Mouse (Mus musculus) forebrain, embryonic 13.5 days (tissue): ENCODE measurements around the gene Vldlr. TPM values are rescaled to one million over a fixed set of nuclear protein-coding genes. Genes with fewer than 3 reads are reported as not detected.

ENCODE experiments used
- ATAC-seq: fragments of 200-750 bp; cut with Nextera tagmentation; 2 replicates; pipeline ENCODE4 v1.8.0; 2017
- H3K27ac ChIP-seq: fragments of 300-500 bp; sonication (generic); 2 replicates; pipeline ENCODE4 v1.5.1; 2015; ENCODE audit warnings: inconsistent platforms, mild to moderate bottlenecking, moderate library complexity
- H3K27me3 ChIP-seq: fragments of 300-500 bp; sonication (generic); 2 replicates; pipeline ENCODE4 v1.6.1; 2015; ENCODE audit warnings: mild to moderate bottlenecking, inconsistent platforms
- H3K36me3 ChIP-seq: fragments of 300-500 bp; sonication (generic); 2 replicates; pipeline ENCODE4 v1.6.1; 2015; ENCODE audit warnings: mild to moderate bottlenecking, inconsistent platforms; ENCODE audit not compliant: poor library complexity, severe bottlenecking
- H3K4me1 ChIP-seq: fragments of 300-500 bp; sonication (generic); 2 replicates; pipeline ENCODE4 v1.6.1; 2015; ENCODE audit warnings: inconsistent platforms
- H3K4me2 ChIP-seq: fragments of 300-500 bp; sonication (generic); 2 replicates; pipeline ENCODE4 v1.6.1; 2015; ENCODE audit warnings: inconsistent platforms, mild to moderate bottlenecking, moderate library complexity
- H3K4me3 ChIP-seq: fragments of 300-500 bp; sonication (generic); 2 replicates; pipeline ENCODE4 v1.5.1; 2015; ENCODE audit warnings: mild to moderate bottlenecking, inconsistent platforms
- H3K9ac ChIP-seq: fragments of 300-500 bp; sonication (generic); 2 replicates; pipeline ENCODE4 v1.6.1; 2015; ENCODE audit warnings: mild to moderate bottlenecking, inconsistent platforms
- H3K9me3 ChIP-seq: fragments of 300-500 bp; sonication (generic); replicated peaks from 2 replicates; pipeline ENCODE4 v1.6.1; 2016; ENCODE audit warnings: inconsistent platforms
- WGBS: fragments of 180-500 bp; shearing (Covaris S2); methylation state at CpG from one replicate; pipeline ENCODE4 v1.1.7; 2015; 5-methylcytosine and 5-hydroxymethylcytosine counted together
- polyA plus RNA-seq: library from polyadenylated mRNA; unstranded; fragments of >200 nt; fragmentation: Nextera tagmentation; extraction: Ambion mirVana; gene quantifications from 2 replicates; pipeline ENCODE4 v1.2.1, GENCODE M21; 2015

Vldlr gene
- 20.8 and 21.4 TPM in 2 replicates for polyA plus RNA-seq

GRCm38 (mm10) chr19:27216318-27216717 lies at the start of gene Vldlr:
Gene Vldlr, plus strand, starts transcription at chr19:27216484.
- H3K4me1 ChIP-seq = peaks cover 24% of the 10 kb centered on the region
- peak; percentile 19; the same call in 1 of the 2 replicates for ATAC-seq
- H3K36me3 ChIP-seq = no peaks in the 10 kb centered on the region
- peaks cover 14% of the 10 kb centered on the region for H3K27me3 ChIP-seq
- H3K4me2 ChIP-seq = peak within 1 kb of the TSS; percentile 91
- under 1% methylated on average over 11 of the region's 11 CpGs for WGBS
- H3K9ac ChIP-seq = peak within 1 kb of the TSS; percentile 81
- no peaks in the 10 kb centered on the region for H3K9me3 ChIP-seq
- H3K4me3 ChIP-seq = peak within 1 kb of the TSS; percentile 77
- peak within 1 kb of the TSS; percentile 87 for H3K27ac ChIP-seq

- Histone ChIP-seq H3K27me3 (no peaks in the 10 kb centered on the region), H3K4me1 (no peaks in the 10 kb centered on the region)
- 81% methylated on average over 5 of the region's 5 CpGs for WGBS
These were observed 48.5 kb upstream of the Vldlr start for GRCm38 (mm10) chr19:27167601-27168319.

GRCm38 (mm10) chr19:27173836-27174235 lies 42.4 kb upstream of the Vldlr start:
- no peak overlapping the region for H3K4me2 ChIP-seq
- no peak overlapping the region for H3K27ac ChIP-seq
- no peak for ATAC-seq
- no peak overlapping the region for H3K9ac ChIP-seq
- H3K4me1 ChIP-seq = 0 out of 2 replicates have a peak, but pooled peaks cover 2% of the 10 kb centered on the region
- no peaks in the 10 kb centered on the region for H3K36me3 ChIP-seq
- WGBS = 88% methylated on average over 2 of the region's 2 CpGs
- no peaks in the 10 kb centered on the region for H3K9me3 ChIP-seq
- H3K4me3 ChIP-seq = no peak overlapping the region
- no peaks in the 10 kb centered on the region for H3K27me3 ChIP-seq

More at GRCm38 (mm10) chr19:27167601-27168319, 48.5 kb upstream of the Vldlr start:
- no peaks in the 10 kb centered on the region for H3K36me3 ChIP-seq
- no peaks in the 10 kb centered on the region for H3K9me3 ChIP-seq
- no peak overlapping the region for H3K27ac ChIP-seq
- no peak for ATAC-seq
- H3K4me2 ChIP-seq = no peak overlapping the region
- H3K9ac ChIP-seq = no peak overlapping the region
- H3K4me3 ChIP-seq = no peak overlapping the region

GRCm38 (mm10) chr19:27175617-27176016 lies 40.7 kb upstream of the Vldlr start:
- no peaks in the 10 kb centered on the region for H3K9me3 ChIP-seq
- H3K4me2 ChIP-seq = no peak overlapping the region
- 92% methylated on average over 1 of the region's 1 CpGs for WGBS
- H3K9ac ChIP-seq = no peak overlapping the region
- H3K27me3 ChIP-seq = no peaks in the 10 kb centered on the region
- ATAC-seq = no peak
- H3K4me3 ChIP-seq = no peak overlapping the region
- H3K4me1 ChIP-seq = peaks cover 7% of the 10 kb centered on the region
- H3K36me3 ChIP-seq = no peaks in the 10 kb centered on the region
- H3K27ac ChIP-seq = no peak overlapping the region

- H3K4me2 ChIP-seq = no peak overlapping the region
- no peaks in the 10 kb centered on the region for H3K9me3 ChIP-seq
- no peak overlapping the region for H3K9ac ChIP-seq
- H3K4me1 ChIP-seq = peaks cover 12% of the 10 kb centered on the region
- H3K27ac ChIP-seq = no peak overlapping the region
- ATAC-seq = no peak
- H3K27me3 ChIP-seq = no peaks in the 10 kb centered on the region
- no peaks in the 10 kb centered on the region for H3K36me3 ChIP-seq
- H3K4me3 ChIP-seq = no peak overlapping the region
- WGBS = 88% methylated on average over 4 of the region's 4 CpGs
These were observed 39.7 kb upstream of the Vldlr start for GRCm38 (mm10) chr19:27176558-27176957.

GRCm38 (mm10) chr19:27178195-27178807 lies 38.0 kb upstream of the Vldlr start:
- ATAC-seq = peak; percentile 33; the same call in 1 of the 2 replicates
- WGBS = 62% methylated on average over 5 of the region's 5 CpGs

GRCm38 (mm10) chr19:27180351-27181122 lies 35.7 kb upstream of the Vldlr start:
- ATAC-seq = no peak
- Histone ChIP-seq H3K9me3 (no peaks in the 10 kb centered on the region), H3K4me2 (no peak overlapping the region), H3K4me3 (no peak overlapping the region), H3K9ac (no peak overlapping the region), H3K27ac (no peak overlapping the region), H3K27me3 (no peaks in the 10 kb centered on the region), H3K4me1 (peaks cover 12% of the 10 kb centered on the region), H3K36me3 (no peaks in the 10 kb centered on the region)
- WGBS = 72% methylated on average over 18 of the region's 18 CpGs

More at GRCm38 (mm10) chr19:27178195-27178807, 38.0 kb upstream of the Vldlr start:
- Histone ChIP-seq H3K4me2 (no peak overlapping the region), H3K9ac (no peak overlapping the region), H3K36me3 (no peaks in the 10 kb centered on the region), H3K4me1 (peaks cover 12% of the 10 kb centered on the region), H3K4me3 (no peak overlapping the region), H3K9me3 (no peaks in the 10 kb centered on the region), H3K27me3 (no peaks in the 10 kb centered on the region), H3K27ac (no peak overlapping the region)

GRCm38 (mm10) chr19:27183511-27183910 lies 32.8 kb upstream of the Vldlr start:
- Histone ChIP-seq H3K9ac (no peak overlapping the region), H3K4me3 (no peak overlapping the region), H3K4me2 (no peak overlapping the region), H3K9me3 (no peaks in the 10 kb centered on the region), H3K4me1 (peaks cover 9% of the 10 kb centered on the region), H3K27ac (no peak overlapping the region), H3K27me3 (no peaks in the 10 kb centered on the region), H3K36me3 (no peaks in the 10 kb centered on the region)
- WGBS = 88% methylated on average over 7 of the region's 7 CpGs
- no peak for ATAC-seq

GRCm38 (mm10) chr19:27203711-27204238 lies 12.5 kb upstream of the Vldlr start:
- Histone ChIP-seq H3K9ac (no peak overlapping the region), H3K36me3 (no peaks in the 10 kb centered on the region), H3K4me3 (no peak overlapping the region), H3K4me2 (no peak overlapping the region), H3K27me3 (no peaks in the 10 kb centered on the region), H3K9me3 (no peaks in the 10 kb centered on the region), H3K27ac (no peak overlapping the region), H3K4me1 (no peaks in the 10 kb centered on the region)
- 77% methylated on average over 9 of the region's 9 CpGs for WGBS
- no peak for ATAC-seq

GRCm38 (mm10) chr19:27210991-27211390 lies 5.3 kb upstream of the Vldlr start:
- Histone ChIP-seq H3K4me3 (no peak overlapping the region), H3K9ac (no peak overlapping the region), H3K4me1 (peaks cover 9% of the 10 kb centered on the region), H3K27me3 (peaks cover 14% of the 10 kb centered on the region), H3K27ac (no peak overlapping the region), H3K9me3 (no peaks in the 10 kb centered on the region), H3K36me3 (no peaks in the 10 kb centered on the region), H3K4me2 (no peak overlapping the region)
- no peak for ATAC-seq
- WGBS = 68% methylated on average over 2 of the region's 2 CpGs

GRCm38 (mm10) chr19:27215596-27215995 lies 688 bp upstream of the Vldlr start:
- H3K9ac ChIP-seq = no peak overlapping the region

More at GRCm38 (mm10) chr19:27215596-27215995, 688 bp upstream of the Vldlr start:
- no peak overlapping the region for H3K27ac ChIP-seq
- peak overlapping the region; percentile 77 for H3K4me3 ChIP-seq
- WGBS = 46% methylated on average over 4 of the region's 4 CpGs
- H3K9me3 ChIP-seq = no peaks in the 10 kb centered on the region
- peak overlapping the region; percentile 91 for H3K4me2 ChIP-seq
- ATAC-seq = no peak
- H3K4me1 ChIP-seq = peaks cover 24% of the 10 kb centered on the region
- H3K36me3 ChIP-seq = no peaks in the 10 kb centered on the region
- peaks cover 14% of the 10 kb centered on the region for H3K27me3 ChIP-seq
